Mouse (Mus musculus) kidney, adult 9 months (tissue): ENCODE measurements around the gene BC025920.
A peak's percentile ranks its signal among the peaks of the same experiment; 100 is the strongest.

ENCODE experiments used
- DNase-seq: peaks from one replicate; pipeline ENCODE4 v3.0.0; 2022

BC025920 gene

GRCm38 (mm10) chr10:81604968-81605665 is 953 bp upstream of the BC025920 start:
- DNase-seq = peak; percentile 88

- DNase-seq = no peak
Observed at GRCm38 (mm10) chr10:81605666-81605973, 450 bp upstream of the BC025920 start.

DNA sequence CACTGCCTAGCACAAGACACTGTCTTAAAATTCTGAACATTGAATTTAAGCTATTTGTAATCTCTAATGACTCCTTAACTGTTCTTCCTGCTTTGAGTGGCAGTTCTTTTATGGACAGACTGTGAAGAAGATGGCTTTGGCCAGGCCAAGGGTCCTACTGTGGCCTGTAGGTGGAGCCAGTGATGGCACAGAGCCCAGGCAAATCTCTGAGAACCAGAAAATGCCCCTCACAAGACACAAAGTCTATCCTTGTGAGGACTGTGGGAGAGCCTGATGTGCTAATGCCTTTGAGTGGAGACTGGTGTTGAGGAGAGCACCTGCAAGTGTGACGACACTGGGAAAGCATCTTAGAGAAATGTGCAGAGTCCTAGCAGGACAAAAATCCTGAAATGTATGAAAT is 2.2 kb downstream of the BC025920 start:
- DNase-seq = no peak

- DNase-seq = no peak
Observed at GRCm38 (mm10) chr10:81612779-81613178, 6.7 kb downstream of the BC025920 start.

- no peak for DNase-seq
Observed at GRCm38 (mm10) chr10:81615486-81615885, 9.4 kb downstream of the BC025920 start.

DNA sequence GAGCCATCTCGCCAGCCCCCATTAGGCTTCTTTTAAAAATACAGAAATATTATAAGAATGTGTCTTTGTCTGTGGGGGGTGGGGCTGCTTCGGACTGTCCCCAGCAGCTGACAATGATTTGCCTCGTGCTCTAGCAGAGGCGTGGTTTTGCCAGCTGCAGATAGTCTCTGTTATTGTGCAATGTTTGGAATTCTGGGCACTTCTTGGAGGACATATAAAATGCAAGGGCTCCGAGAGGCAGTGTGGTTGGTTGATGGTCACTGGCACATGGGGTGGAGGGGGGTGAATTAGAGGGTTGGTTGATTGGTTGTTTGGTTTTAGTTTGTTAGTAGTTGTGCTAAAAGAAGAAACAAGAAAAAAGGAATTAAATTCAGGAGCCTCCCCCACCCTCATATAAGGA is 13.9 kb downstream of the BC025920 start:
- no peak for DNase-seq

DNA sequence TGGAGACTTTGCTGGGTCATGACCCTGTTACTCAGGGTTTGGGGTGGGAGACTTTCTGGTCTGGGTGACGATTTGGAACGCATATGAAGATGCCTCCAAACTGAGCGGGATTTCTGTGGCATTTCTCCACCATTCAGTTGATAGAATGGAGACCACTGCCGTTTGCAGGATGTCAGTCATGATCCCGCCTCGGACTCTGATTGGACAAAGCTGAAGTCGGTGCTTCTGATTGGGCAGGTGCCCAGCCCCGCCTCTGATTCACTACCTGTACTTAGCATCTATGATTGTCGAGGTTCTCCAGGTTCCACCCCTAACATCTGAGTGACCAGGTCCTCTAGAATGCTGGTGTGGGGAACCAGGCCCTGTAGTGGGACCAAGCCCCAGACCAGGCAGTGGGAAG is 14.7 kb downstream of the BC025920 start:
- no peak for DNase-seq

- DNase-seq = no peak
Observed at GRCm38 (mm10) chr10:81623441-81623840, 17.4 kb downstream of the BC025920 start.

DNA sequence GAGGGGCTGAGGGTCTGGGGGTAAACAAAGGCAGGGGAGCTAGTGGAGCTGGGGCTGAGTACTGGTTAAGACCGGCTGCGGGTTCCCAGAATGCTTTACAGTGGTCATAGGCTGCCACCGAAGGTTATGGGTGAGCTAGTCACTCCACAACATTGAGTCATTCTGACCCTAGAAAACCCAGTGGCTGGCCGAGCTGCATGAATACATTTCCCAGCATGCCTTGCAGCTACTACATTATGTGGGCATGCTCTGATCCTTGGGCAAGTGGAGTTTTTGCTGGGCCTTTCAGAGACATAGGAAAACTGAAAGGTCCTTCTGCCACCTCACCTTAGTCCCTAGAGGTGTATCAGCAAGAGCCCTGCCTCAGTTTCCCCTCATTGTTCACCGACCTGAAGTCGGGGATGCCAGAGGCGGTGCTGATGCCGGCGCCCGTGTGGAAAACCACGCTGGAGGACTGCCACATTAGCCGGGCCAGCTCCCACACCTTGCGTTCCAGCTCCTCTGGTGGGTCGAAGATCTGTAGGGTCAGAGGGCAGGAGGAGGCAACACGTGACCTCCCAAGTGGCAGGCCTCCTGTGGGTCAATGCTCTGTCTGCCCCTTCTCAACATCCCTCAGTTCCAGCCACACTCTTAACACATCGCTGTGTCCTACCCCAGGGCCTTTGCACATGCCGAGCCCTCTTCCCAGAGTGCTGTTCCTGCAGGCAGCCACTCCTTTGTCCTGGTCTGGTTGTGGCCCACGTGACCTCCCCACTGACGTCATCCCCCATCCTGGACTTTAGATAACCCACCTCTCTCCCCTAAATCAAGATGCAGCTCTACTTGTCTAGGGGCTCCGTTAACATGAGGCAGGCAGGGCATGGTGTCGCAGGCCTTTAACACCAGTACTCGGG is 20.3 kb downstream of the BC025920 start:
- no peak for DNase-seq

DNA sequence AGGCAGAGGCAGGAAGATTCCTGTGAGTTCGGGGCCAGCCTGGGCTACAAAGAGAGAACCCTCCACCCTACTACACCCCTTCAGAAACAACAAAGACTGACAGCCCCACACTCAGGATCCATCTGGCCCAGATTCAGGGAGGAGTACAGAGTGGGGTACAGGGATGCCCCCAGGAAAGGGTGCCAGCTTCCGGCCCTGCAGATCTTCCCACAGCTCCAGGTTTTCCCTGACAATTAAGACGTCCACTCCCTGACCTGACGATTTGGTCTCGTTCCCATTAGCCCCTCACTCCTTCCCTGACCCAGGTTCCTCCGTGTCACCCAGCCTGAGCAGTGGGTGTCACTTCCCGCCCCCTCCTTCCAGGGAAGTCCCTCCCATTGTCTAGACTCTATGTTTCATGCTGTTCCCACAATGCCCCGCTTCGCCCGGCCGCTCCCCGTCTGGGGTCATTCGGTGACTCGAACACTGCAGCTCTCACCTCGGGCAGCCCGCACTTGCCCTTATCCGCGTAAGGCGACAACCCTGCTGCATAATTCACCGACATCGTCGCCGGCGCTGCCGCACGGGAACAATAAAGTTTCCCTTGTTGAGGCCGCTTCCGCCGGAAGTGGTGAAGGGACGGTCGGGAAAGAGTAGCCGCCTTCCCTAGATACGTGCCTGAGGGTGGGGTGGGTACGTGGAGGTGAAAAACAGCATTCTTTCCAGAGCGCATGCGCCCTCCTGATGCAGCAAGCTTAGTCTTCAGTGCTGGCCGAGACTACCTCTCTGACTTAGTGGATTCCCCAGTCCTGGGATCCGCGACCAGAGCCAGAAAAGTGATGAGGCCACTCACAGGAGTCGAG is 21.1 kb downstream of the BC025920 start, which contains the start of gene Sirt6:
Sirt6 (minus strand) TSS at position 804 of the 842 bp plus-strand sequence.
- peak; percentile 95 for DNase-seq

DNA sequence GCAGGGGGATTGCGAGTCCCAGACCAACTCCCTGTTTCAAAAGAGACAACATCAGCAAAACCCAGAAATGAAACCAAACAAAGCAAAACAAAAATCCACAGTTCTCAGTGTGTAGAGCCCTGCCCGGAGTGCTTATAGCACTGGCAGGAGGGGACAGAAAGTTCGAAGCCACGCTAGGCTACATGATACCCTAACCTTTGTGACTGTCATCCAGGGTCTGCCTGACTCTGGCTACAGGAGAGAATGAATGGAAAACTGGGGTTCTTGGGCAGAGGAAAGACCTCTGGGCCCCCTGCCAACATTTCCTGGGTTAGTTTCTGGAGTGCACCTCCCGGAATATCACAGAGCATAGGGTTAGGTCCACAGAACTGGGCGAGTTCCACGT is 21.8 kb downstream of the BC025920 start:
- no peak for DNase-seq

DNA sequence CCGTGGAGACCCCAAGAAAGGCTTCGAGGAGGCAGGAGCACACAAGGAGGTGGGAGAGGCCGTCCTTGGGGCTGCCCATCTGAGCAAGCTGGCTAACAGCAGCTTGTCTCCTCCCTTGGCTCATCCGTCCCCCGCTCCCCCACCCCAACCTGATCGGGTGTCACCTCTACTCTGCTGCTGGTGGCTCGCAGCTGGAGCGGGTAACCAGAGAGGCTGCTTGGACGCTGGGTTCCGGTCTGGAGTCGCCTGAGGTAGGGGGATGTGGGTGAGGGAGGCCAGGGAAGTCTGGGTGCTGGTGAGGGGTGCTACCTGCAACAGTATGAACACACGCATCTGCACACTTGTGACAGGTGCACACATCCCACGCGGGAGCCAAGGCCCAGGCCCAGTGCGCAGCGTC is 22.3 kb downstream of the BC025920 start, which contains the start of gene Ankrd24:
Ankrd24 (plus strand) TSS at position 151 of the 400 bp plus-strand sequence.
- DNase-seq = no peak

DNA sequence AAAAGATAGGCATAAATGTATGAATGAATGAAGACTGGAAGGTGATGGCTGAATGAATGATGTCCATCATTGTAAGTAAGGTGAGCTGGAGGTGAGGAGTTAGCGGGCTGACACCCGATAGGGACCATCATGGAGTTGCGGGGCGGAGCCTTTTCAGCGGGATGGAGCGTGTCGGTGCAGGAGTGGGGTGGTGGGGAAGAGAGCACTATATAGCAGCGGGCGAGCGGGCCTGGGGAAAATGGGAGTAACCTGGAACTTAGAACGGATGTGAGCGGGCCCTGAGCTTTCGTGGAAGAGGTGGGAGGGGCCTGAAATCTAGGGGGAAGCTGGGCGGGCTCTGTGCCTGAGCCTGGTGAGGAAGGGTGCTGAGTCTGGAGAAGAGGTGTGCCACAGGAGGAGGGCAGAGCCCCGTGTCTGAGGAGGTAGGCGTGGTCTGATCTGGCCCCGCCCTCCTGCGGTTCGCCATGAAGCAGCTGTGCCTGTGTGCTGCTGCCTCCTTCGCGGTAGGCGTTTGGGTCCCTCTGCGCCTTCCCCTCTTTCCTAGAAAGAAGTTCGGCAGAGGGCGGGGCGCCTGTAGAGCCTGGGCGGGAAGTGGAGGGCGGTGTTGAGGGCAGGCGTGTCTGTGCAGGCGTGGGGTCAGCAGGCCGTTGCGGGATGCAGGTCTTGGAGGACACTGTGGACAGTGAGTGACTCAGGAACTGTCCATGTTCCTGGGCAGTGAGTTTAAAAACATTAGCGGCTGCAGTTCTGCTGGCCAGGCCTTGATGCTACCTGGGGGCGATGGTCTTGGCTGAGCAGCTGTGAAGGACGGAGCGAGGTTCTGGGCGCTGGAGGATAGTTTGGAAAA is 27.4 kb downstream of the BC025920 start:
- DNase-seq = peak; percentile 89

- no peak for DNase-seq
Observed at GRCm38 (mm10) chr10:81636338-81636737, 30.3 kb downstream of the BC025920 start.

- DNase-seq = no peak
Observed at GRCm38 (mm10) chr10:81638101-81638500, 32.0 kb downstream of the BC025920 start.

- DNase-seq = peak; percentile 20
Observed at GRCm38 (mm10) chr10:81640825-81641224, 34.8 kb downstream of the BC025920 start.

GRCm38 (mm10) chr10:81641566-81641965 is 35.5 kb downstream of the BC025920 start:
- no peak for DNase-seq

GRCm38 (mm10) chr10:81641978-81642647 is 36.0 kb downstream of the BC025920 start:
- DNase-seq = peak; percentile 24

DNA sequence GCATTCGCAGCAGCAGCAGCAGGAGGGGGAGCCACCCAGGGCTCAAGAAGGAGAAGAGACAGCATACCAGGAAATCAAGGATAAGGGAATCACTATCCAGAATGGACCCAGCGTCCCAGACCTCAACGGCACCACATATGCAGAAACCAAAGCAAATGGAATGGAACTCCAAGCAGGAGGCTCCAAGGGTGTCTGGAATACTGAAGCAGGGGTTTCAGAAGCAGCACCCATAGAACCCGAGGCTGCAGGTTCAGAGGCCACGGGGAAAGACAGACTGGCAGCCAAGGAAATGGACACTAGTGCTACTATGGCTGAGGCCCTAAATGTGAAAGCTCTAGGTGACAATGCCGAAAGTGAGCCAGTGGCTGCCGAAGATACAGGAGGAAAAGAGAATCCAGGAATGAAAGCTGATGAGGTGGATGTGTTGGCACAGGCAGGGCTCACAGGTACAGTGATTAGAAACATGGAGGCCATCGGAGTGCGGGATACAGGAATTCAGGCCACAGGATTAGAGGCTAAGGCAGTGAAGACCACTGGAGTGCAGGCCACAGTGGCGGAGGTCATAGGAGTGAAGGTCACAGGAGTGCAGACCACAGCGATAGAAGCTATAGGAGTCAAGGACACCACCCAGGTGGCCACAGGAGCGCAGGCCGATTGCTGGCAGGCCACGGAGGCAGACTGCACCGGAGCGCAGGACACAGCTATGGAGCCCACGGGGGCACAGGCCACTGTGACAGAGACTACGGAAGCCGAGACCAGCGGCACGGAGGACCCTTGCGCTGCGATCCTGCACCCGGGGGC is 36.8 kb downstream of the BC025920 start:
- no peak for DNase-seq

DNA sequence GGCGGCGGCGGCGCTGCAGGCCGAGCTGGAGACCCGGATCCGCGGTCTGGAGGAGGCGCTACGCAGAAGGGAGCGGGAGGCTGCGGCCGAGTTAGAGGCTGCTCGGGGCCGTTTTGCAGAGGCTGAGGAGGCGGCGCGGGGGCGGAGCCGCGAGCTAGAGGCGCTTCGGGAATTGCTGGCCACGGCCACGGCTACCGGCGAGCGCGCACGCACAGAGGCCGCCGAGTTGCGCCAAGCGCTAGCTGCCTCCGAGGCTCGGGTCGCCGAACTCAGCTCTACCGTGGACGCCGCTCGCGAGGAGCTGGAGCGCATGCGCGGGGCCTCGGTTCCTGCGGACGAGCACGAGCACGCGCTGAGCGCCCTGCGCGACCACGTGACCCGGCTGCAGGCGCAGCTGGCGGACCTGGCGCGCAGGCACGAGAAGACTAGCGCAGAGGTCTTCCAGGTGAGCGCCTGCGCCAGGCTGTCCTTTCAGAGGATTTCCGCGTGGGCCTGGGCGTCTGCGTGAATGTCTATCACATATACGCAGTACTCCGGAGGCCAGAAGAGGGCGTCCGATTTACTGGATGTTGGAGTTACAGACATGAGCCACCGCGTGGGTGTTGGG is 37.5 kb downstream of the BC025920 start:
- peak; percentile 97 for DNase-seq
